Mouse (Mus musculus): Measurements from ENCODE around the gene Ppp2r3a. TPM values are rescaled to one million over a fixed set of nuclear protein-coding genes. Genes with fewer than 3 reads are reported as not detected.
A peak's percentile ranks its signal among the peaks of the same experiment; 100 is the strongest.

The Ppp2r3a gene
- total RNA-seq, 2 experiments from 2014 or later: 15.4 to 17.7 TPM

GRCm38 (mm10) chr9:101181962-101182701, 69.5 kb downstream of the Ppp2r3a start:
- DNase-seq (ENCODE audit: low spot score in 2 of 2): peak; percentile 94
- intact Hi-C loops (cut with DNase I): loop anchor here (2.0 to 10.0 kb wide), 3 partner anchors 131 to 1173 kb away; partner anchors contain the start of gene Ephb1

- no peak for DNase-seq (ENCODE audit: low spot score in 2 of 2)
- intact Hi-C loops (cut with DNase I): loop anchor here (10.0 kb wide), 2 partner anchors 514 to 1174 kb away; partner anchors contain the start of gene Ephb1
These were observed 70.3 kb downstream of the Ppp2r3a start for GRCm38 (mm10) chr9:101181291-101181690.

GRCm38 (mm10) chr9:101180234-101180633, 71.4 kb downstream of the Ppp2r3a start:
- intact Hi-C loops (cut with DNase I): loop anchor here (10.0 kb wide), 2 partner anchors 515 to 1175 kb away; partner anchors contain the start of gene Ephb1
- DNase-seq (ENCODE audit: low spot score in 2 of 2): peak; percentile 54 to 83

- DNase-seq (ENCODE audit: low spot score in 2 of 2): no peak
- intact Hi-C loops (cut with DNase I): no loop called here
These were observed 91.0 kb downstream of the Ppp2r3a start for GRCm38 (mm10) chr9:101160627-101161026.

GRCm38 (mm10) chr9:101160092-101160491, 91.5 kb downstream of the Ppp2r3a start:
- DNase-seq (ENCODE audit: low spot score in 2 of 2): peak; percentile 71 to 75
- intact Hi-C loops (cut with DNase I): no loop called here

GRCm38 (mm10) chr9:101159431-101159830, 92.2 kb downstream of the Ppp2r3a start:
- peak; percentile 57 to 71 for DNase-seq (ENCODE audit: low spot score in 2 of 2)

GRCm38 (mm10) chr9:101152872-101153271, 98.7 kb downstream of the Ppp2r3a start:
- no peak for DNase-seq (ENCODE audit: low spot score in 2 of 2)
- intact Hi-C loops (cut with DNase I): loop anchor here (10.0 kb wide), 1 partner anchor 128 kb away; no protein-coding TSS in a partner anchor

More at GRCm38 (mm10) chr9:101159431-101159830, 92.2 kb downstream of the Ppp2r3a start:
- intact Hi-C loops (cut with DNase I): loop anchor here (5.0 to 10.0 kb wide), 4 partner anchors 82 to 707 kb away; no protein-coding TSS in a partner anchor

- intact Hi-C loops (cut with DNase I): loop anchor here (5.0 kb wide), 1 partner anchor 686 kb away; no protein-coding TSS in a partner anchor
- no peak for DNase-seq (ENCODE audit: low spot score in 2 of 2)
These were observed 108.0 kb downstream of the Ppp2r3a start for GRCm38 (mm10) chr9:101143635-101144034.

GRCm38 (mm10) chr9:101114182-101114884, 137.3 kb downstream of the Ppp2r3a start:
- intact Hi-C loops (cut with DNase I): no loop called here

GRCm38 (mm10) chr9:101113317-101113716, 138.3 kb downstream of the Ppp2r3a start:
- intact Hi-C loops (cut with DNase I): no loop called here
- DNase-seq (ENCODE audit: low spot score in 2 of 2): no peak

More at GRCm38 (mm10) chr9:101114182-101114884, 137.3 kb downstream of the Ppp2r3a start:
- no peak for DNase-seq (ENCODE audit: low spot score in 2 of 2)

- no peak for DNase-seq (ENCODE audit: low spot score in 2 of 2)
- intact Hi-C loops (cut with DNase I): no loop called here
These were observed 141.6 kb downstream of the Ppp2r3a start for GRCm38 (mm10) chr9:101110013-101110412.

GRCm38 (mm10) chr9:101107386-101107785, 144.2 kb downstream of the Ppp2r3a start:
- intact Hi-C loops (cut with DNase I): no loop called here
- DNase-seq (ENCODE audit: low spot score in 2 of 2): no peak

- intact Hi-C loops (cut with DNase I): no loop called here
- DNase-seq (ENCODE audit: low spot score in 2 of 2): no peak
These were observed 145.9 kb downstream of the Ppp2r3a start for GRCm38 (mm10) chr9:101105735-101106134.

- no peak for DNase-seq (ENCODE audit: low spot score in 2 of 2)
- intact Hi-C loops (cut with DNase I): no loop called here
These were observed 146.7 kb downstream of the Ppp2r3a start for GRCm38 (mm10) chr9:101104931-101105330.

GRCm38 (mm10) chr9:101102288-101102687, 149.3 kb downstream of the Ppp2r3a start:
- no peak for DNase-seq (ENCODE audit: low spot score in 2 of 2)
- intact Hi-C loops (cut with DNase I): no loop called here

GRCm38 (mm10) chr9:101101547-101101946, 150.0 kb downstream of the Ppp2r3a start:
- intact Hi-C loops (cut with DNase I): no loop called here
- no peak for DNase-seq (ENCODE audit: low spot score in 2 of 2)

GRCm38 (mm10) chr9:101100163-101100562, 151.4 kb downstream of the Ppp2r3a start:
- intact Hi-C loops (cut with DNase I): no loop called here
- no peak for DNase-seq (ENCODE audit: low spot score in 2 of 2)

- DNase-seq (ENCODE audit: low spot score in 2 of 2): no peak
- intact Hi-C loops (cut with DNase I): no loop called here
These were observed 152.2 kb downstream of the Ppp2r3a start for GRCm38 (mm10) chr9:101099445-101099844.

- intact Hi-C loops (cut with DNase I): no loop called here
- DNase-seq (ENCODE audit: low spot score in 2 of 2): no peak
These were observed 154.1 kb downstream of the Ppp2r3a start for GRCm38 (mm10) chr9:101097542-101097941.

- no peak for DNase-seq (ENCODE audit: low spot score in 2 of 2)
- intact Hi-C loops (cut with DNase I): no loop called here
These were observed 155.1 kb downstream of the Ppp2r3a start for GRCm38 (mm10) chr9:101096461-101096860.
